Mouse (Mus musculus) liver (tissue): ENCODE measurements around the gene H1f0.

Experiments
- DNase-seq: peaks from one replicate; pipeline ENCODE4 v3.0.0-alpha.2; 2020; ENCODE audit warnings: mixed read lengths

Gene H1f0

GRCm38 (mm10) chr15:79028237-79028738, at the start of gene H1f0:
H1f0 (plus strand) TSS chr15:79028450.
- peak; percentile 85 for DNase-seq

GRCm38 (mm10) chr15:78978875-78979274, 49.4 kb upstream of the H1f0 start:
- DNase-seq: peak; percentile 76

- no peak for DNase-seq
Measured at GRCm38 (mm10) chr15:78980084-78980483, 48.2 kb upstream of the H1f0 start.

GRCm38 (mm10) chr15:78982658-78983435, 45.4 kb upstream of the H1f0 start:
- DNase-seq: peak; percentile 98

DNA sequence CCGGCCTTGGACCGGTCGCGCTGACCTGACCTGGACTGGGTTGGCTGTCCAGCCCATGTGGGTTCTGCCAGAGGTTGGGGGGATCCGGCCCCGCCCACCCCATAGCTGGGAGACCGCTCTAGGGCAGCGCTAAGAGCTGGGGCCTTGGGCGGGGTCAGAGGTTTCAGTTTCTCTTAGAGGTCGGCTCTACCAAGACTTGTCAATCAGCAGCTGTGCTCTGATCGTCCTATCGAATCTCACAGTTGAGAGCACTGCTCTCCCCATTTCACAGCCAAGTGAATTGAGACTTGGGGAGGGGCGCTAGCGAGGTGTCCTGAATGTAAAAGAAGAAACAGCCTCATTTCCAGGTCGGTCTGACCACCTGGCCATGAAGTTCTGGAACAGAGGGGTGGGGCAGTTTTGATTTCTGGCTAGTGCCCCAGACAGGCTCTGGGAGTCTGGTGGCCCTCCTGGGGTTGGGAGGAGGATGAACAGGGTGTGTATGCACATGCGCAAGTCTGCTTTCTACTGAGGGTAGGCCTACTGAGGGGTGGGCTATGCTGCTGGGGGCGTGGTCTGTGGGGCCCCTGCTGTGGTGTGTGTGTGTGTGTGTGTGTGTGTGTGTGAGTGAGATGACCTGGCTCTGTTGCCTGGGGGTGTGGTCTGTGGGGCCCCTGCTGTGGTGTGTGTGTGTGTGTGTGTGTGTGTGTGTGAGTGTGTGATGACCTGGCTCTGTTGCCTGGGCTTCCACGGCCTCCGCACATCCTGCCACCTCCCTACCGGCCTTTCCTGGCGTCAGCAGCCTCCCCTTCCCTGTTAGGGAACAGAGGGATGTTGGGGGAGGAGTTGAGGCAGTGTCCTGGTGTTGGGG, 44.6 kb upstream of the H1f0 start:
- peak; percentile 84 for DNase-seq

GRCm38 (mm10) chr15:78984286-78984778, 43.9 kb upstream of the H1f0 start:
- no peak for DNase-seq

- no peak for DNase-seq
Measured at GRCm38 (mm10) chr15:78986536-78987220, 41.6 kb upstream of the H1f0 start.

GRCm38 (mm10) chr15:78988499-78988971, 39.7 kb upstream of the H1f0 start:
- no peak for DNase-seq

GRCm38 (mm10) chr15:78989152-78990092, 38.8 kb upstream of the H1f0 start:
- DNase-seq: no peak

GRCm38 (mm10) chr15:78990093-78990463, 38.2 kb upstream of the H1f0 start:
- DNase-seq: no peak

DNA sequence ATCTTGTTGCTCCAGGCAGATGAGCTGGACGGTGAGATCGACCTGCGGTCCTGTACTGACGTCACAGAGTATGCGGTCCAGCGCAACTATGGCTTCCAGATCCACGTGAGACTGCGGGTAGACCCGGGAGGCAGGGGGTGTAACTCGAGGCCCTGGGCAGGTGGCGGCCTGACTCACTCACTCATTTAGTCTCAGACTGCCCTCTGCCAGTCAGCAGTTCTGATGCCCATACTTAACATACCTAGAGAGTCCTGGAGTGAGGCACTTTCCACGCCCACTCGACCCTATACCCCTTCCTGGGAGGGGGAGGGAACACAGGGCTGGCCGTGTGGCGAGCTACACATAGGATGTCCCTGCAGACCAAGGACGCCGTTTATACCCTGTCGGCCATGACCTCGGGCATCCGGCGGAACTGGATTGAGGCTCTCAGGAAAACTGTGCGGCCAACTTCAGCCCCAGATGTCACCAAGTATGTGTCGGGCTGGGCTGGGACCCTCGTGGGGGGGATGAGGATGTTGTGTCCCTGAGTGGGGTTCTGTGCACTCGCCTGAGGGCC, 37.2 kb upstream of the H1f0 start:
- DNase-seq: no peak

GRCm38 (mm10) chr15:78992235-78992634, 36.0 kb upstream of the H1f0 start:
- no peak for DNase-seq

- no peak for DNase-seq
Measured at GRCm38 (mm10) chr15:78992925-78993324, 35.3 kb upstream of the H1f0 start.

DNA sequence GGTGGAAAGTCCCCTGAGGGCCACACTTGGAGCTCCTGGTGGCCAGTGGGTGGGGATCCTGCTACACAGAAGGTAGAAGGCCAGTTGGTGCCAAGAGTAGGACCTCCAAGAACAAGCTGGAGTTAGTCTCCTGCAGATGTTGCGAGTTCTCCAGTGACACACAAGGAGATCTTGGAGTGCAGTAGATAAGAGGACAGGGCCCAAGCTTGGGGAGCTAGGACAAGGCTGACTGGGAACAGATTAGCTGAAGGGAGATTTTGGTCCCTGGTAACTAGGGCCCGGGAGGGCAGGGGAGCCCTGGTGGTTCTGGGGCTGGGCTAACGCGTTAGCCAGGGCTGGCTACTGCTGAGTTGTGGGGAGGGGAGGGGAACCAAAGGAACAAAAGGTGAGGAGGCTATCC, 32.3 kb upstream of the H1f0 start:
- DNase-seq: no peak

DNA sequence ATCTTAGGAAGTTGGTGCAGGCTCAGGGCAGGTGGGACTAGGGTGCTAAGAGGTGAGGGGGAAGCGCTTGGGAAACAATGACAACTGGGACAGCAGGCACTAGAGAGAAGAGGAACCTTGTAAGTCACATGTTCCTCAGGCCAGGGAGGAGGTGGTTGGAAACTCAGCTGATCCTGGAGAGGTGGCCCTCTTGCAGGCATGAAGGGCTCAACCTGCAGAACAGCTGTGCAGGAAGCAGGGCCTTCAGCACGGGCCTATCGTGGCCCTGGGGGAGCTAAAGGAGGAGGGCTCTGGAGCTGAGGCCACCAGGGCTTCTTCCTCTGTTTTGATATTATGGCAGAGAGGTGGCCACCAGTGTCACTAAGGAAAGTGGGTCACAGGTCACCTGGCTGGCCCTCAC, 31.6 kb upstream of the H1f0 start:
- DNase-seq: no peak

DNA sequence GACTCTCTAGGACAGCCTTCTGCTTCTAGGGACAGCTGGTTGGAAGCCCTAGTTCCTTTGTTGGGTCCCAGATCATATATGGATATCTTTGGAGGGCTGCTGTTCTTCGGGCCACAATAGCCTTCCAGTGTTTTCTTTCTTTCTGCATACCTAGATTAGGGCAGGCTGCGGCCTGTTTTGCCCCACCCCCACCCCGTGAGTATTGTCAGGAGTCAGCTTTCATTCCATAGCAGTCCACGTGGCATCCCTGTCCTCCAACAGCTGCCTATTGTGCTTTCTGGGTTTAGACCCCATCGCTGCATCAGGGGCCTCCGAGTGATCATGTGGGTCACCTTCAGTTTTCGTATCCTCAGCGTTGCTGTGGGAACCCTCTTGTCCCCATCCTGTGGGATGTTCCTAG, 29.9 kb upstream of the H1f0 start:
- no peak for DNase-seq

DNA sequence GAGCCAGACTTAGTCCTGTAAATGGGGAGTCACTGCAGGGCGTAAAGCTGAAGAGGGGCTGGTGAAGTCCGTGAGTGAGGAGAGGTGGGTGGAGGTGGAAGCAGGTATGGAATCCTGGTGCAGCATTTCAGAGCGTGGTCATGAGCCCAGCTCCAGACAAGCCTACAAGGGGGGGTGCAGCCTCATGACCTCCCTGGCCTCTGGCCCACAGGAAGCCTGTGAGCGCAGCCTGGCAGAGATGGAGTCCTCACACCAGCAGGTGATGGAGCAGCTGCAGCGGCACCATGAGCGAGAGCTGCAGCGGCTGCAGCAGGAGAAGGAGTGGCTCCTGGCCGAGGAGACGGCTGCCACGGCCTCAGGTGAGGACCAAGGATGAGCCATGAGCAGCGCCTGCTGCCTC, 28.7 kb upstream of the H1f0 start:
- DNase-seq: no peak

DNA sequence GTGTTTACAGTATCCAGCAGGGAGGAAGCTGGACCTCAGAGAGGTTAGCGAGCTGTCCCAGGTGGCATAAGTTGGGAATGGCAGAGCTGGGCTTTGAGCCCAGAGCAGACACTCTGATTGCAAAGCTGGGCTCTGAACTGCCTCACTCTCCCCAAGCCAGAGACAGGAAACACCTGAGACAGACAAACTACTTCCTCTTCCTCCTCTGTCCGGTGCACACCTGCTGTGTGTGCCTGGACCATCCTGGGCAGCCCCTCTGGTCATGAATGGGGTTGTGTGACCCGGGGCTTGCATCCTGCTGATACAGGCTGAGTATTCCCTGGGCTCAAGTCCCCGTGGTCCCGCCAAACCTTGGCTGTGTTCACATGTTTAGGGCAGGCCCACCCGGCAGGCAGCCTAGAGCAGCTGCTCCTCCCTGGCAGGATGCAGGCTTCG, 27.9 kb upstream of the H1f0 start:
- no peak for DNase-seq

GRCm38 (mm10) chr15:79001559-79001958, 26.7 kb upstream of the H1f0 start:
- DNase-seq: no peak

GRCm38 (mm10) chr15:79002036-79002435, 26.2 kb upstream of the H1f0 start:
- no peak for DNase-seq

GRCm38 (mm10) chr15:79003079-79003478, 25.2 kb upstream of the H1f0 start:
- DNase-seq: no peak
